Mouse (Mus musculus): Measurements from ENCODE around the gene Apol7a. TPM values are rescaled to one million over a fixed set of nuclear protein-coding genes. Genes with fewer than 3 reads are reported as not detected.
"Not testable (repeated sequence)": the region's sequence is repeated elsewhere in the genome, so short reads cannot be mapped to it uniquely, and the experiment has no call there.

Gene Apol7a
- polyA plus RNA-seq, 1 experiment from 2014 or later, result not detected

- not testable (repeated sequence) for H3K4me3 ChIP-seq (replicated peaks); H3K4me1 ChIP-seq; H3K36me3 ChIP-seq (replicated peaks); H3K27me3 ChIP-seq; ATAC-seq (ENCODE audit: low FRiP score); H3K9ac ChIP-seq; H3K4me2 ChIP-seq; H3K9me3 ChIP-seq; H3K27ac ChIP-seq
- WGBS, result 80% methylated on average over 11 of the region's 11 CpGs
These were observed 1.3 kb downstream of the Apol7a start for GRCm38 (mm10) chr15:77397450-77398132.

- H3K27ac ChIP-seq; H3K4me2 ChIP-seq; H3K4me3 ChIP-seq (replicated peaks); H3K4me1 ChIP-seq; H3K9ac ChIP-seq; H3K36me3 ChIP-seq (replicated peaks); H3K27me3 ChIP-seq; ATAC-seq (ENCODE audit: low FRiP score); H3K9me3 ChIP-seq: not testable (repeated sequence)
- 75% methylated on average over 3 of the region's 3 CpGs for WGBS
These were observed 5.1 kb downstream of the Apol7a start for GRCm38 (mm10) chr15:77393832-77394231.

- 91% methylated on average over 2 of the region's 2 CpGs for WGBS
- no peaks in the 10 kb centered on the region for H3K36me3 ChIP-seq (replicated peaks)
- ATAC-seq (ENCODE audit: low FRiP score), result no peak
- H3K9ac ChIP-seq, result no peak overlapping the region
- H3K4me3 ChIP-seq (replicated peaks), result no peak overlapping the region
- H3K27ac ChIP-seq, result no peak overlapping the region
- no peak overlapping the region for H3K4me2 ChIP-seq
- H3K27me3 ChIP-seq, result no peaks in the 10 kb centered on the region
- H3K4me1 ChIP-seq, result no peaks in the 10 kb centered on the region
- H3K9me3 ChIP-seq, result no peaks in the 10 kb centered on the region
These were observed 11.4 kb downstream of the Apol7a start for GRCm38 (mm10) chr15:77387462-77387861.

- Histone ChIP-seq H3K27me3 (no peaks in the 10 kb centered on the region), H3K9me3 (no peaks in the 10 kb centered on the region), H3K4me2 (no peak overlapping the region), H3K4me3 (replicated peaks) (no peak overlapping the region), H3K27ac (no peak overlapping the region), H3K36me3 (replicated peaks) (no peaks in the 10 kb centered on the region), H3K4me1 (no peaks in the 10 kb centered on the region), H3K9ac (no peak overlapping the region)
- no peak for ATAC-seq (ENCODE audit: low FRiP score)
- 94% methylated on average over 7 of the region's 7 CpGs for WGBS
These were observed 14.4 kb downstream of the Apol7a start for GRCm38 (mm10) chr15:77384340-77385030.

GRCm38 (mm10) chr15:77382880-77383279, 16.0 kb downstream of the Apol7a start:
- H3K36me3 ChIP-seq (replicated peaks), result no peaks in the 10 kb centered on the region
- H3K9ac ChIP-seq, result no peak overlapping the region
- no peaks in the 10 kb centered on the region for H3K27me3 ChIP-seq
- H3K4me3 ChIP-seq (replicated peaks), result no peak overlapping the region
- H3K4me2 ChIP-seq, result no peak overlapping the region
- H3K27ac ChIP-seq, result no peak overlapping the region
- no peaks in the 10 kb centered on the region for H3K9me3 ChIP-seq
- H3K4me1 ChIP-seq, result no peaks in the 10 kb centered on the region
- ATAC-seq (ENCODE audit: low FRiP score), result no peak
- WGBS, result 59% methylated on average over 1 of the region's 1 CpGs

- Histone ChIP-seq H3K27me3 (no peaks in the 10 kb centered on the region), H3K4me1 (no peaks in the 10 kb centered on the region), H3K36me3 (replicated peaks) (no peaks in the 10 kb centered on the region), H3K4me2 (no peak overlapping the region), H3K9ac (no peak overlapping the region), H3K4me3 (replicated peaks) (no peak overlapping the region), H3K27ac (no peak overlapping the region), H3K9me3 (no peaks in the 10 kb centered on the region)
- no peak for ATAC-seq (ENCODE audit: low FRiP score)
- WGBS, result 86% methylated on average over 10 of the region's 11 CpGs
These were observed 16.5 kb downstream of the Apol7a start for GRCm38 (mm10) chr15:77382271-77382850.

- H3K4me1 ChIP-seq, result no peaks in the 10 kb centered on the region
- H3K4me3 ChIP-seq (replicated peaks), result no peak overlapping the region
- no peaks in the 10 kb centered on the region for H3K9me3 ChIP-seq
- no peak for ATAC-seq (ENCODE audit: low FRiP score)
- no peak overlapping the region for H3K27ac ChIP-seq
- no peak overlapping the region for H3K9ac ChIP-seq
- H3K36me3 ChIP-seq (replicated peaks), result no peaks in the 10 kb centered on the region
- no peak overlapping the region for H3K4me2 ChIP-seq
- WGBS, result 79% methylated on average over 6 of the region's 6 CpGs
- H3K27me3 ChIP-seq, result no peaks in the 10 kb centered on the region
These were observed 17.4 kb downstream of the Apol7a start for GRCm38 (mm10) chr15:77381481-77381880.

- no peak for ATAC-seq (ENCODE audit: low FRiP score)
- no peak overlapping the region for H3K4me2 ChIP-seq
- H3K36me3 ChIP-seq (replicated peaks), result no peaks in the 10 kb centered on the region
- no peak overlapping the region for H3K27ac ChIP-seq
- H3K4me3 ChIP-seq (replicated peaks), result no peak overlapping the region
- H3K9me3 ChIP-seq, result no peaks in the 10 kb centered on the region
- H3K27me3 ChIP-seq, result no peaks in the 10 kb centered on the region
- H3K4me1 ChIP-seq, result no peaks in the 10 kb centered on the region
- H3K9ac ChIP-seq, result no peak overlapping the region
- WGBS, result 45% methylated on average over 4 of the region's 4 CpGs
These were observed 19.0 kb downstream of the Apol7a start for GRCm38 (mm10) chr15:77379921-77380320.

GRCm38 (mm10) chr15:77377419-77377818, 21.5 kb downstream of the Apol7a start:
- no peaks in the 10 kb centered on the region for H3K36me3 ChIP-seq (replicated peaks)
- H3K9me3 ChIP-seq, result no peaks in the 10 kb centered on the region
- H3K27ac ChIP-seq, result no peak overlapping the region
- H3K4me1 ChIP-seq, result no peaks in the 10 kb centered on the region
- H3K27me3 ChIP-seq, result no peaks in the 10 kb centered on the region
- no peak for ATAC-seq (ENCODE audit: low FRiP score)
- H3K4me3 ChIP-seq (replicated peaks), result no peak overlapping the region
- H3K9ac ChIP-seq, result no peak overlapping the region
- 95% methylated on average over 4 of the region's 4 CpGs for WGBS
- no peak overlapping the region for H3K4me2 ChIP-seq

GRCm38 (mm10) chr15:77376920-77377319, 22.0 kb downstream of the Apol7a start:
- 91% methylated on average over 7 of the region's 7 CpGs for WGBS
- H3K4me1 ChIP-seq, result no peaks in the 10 kb centered on the region
- H3K27me3 ChIP-seq, result no peaks in the 10 kb centered on the region
- H3K4me3 ChIP-seq (replicated peaks), result no peak overlapping the region
- no peak overlapping the region for H3K27ac ChIP-seq
- H3K36me3 ChIP-seq (replicated peaks), result no peaks in the 10 kb centered on the region
- H3K9me3 ChIP-seq, result no peaks in the 10 kb centered on the region
- H3K4me2 ChIP-seq, result no peak overlapping the region
- no peak overlapping the region for H3K9ac ChIP-seq
- no peak for ATAC-seq (ENCODE audit: low FRiP score)

- peaks cover 28% of the 10 kb centered on the region for H3K4me1 ChIP-seq
- H3K9me3 ChIP-seq, result no peaks in the 10 kb centered on the region
- H3K27ac ChIP-seq, result no peak overlapping the region
- H3K9ac ChIP-seq, result no peak overlapping the region
- no peak for ATAC-seq (ENCODE audit: low FRiP score)
- no peak overlapping the region for H3K4me2 ChIP-seq
- no peaks in the 10 kb centered on the region for H3K36me3 ChIP-seq (replicated peaks)
- no peaks in the 10 kb centered on the region for H3K27me3 ChIP-seq
- 92% methylated on average over 8 of the region's 8 CpGs for WGBS
- H3K4me3 ChIP-seq (replicated peaks), result no peak overlapping the region
These were observed 28.3 kb downstream of the Apol7a start for GRCm38 (mm10) chr15:77370588-77370987.

- no peaks in the 10 kb centered on the region for H3K36me3 ChIP-seq (replicated peaks)
- H3K27ac ChIP-seq, result no peak overlapping the region
- H3K9ac ChIP-seq, result no peak overlapping the region
- H3K9me3 ChIP-seq, result no peaks in the 10 kb centered on the region
- peaks cover 28% of the 10 kb centered on the region for H3K4me1 ChIP-seq
- H3K27me3 ChIP-seq, result no peaks in the 10 kb centered on the region
- no peak overlapping the region for H3K4me3 ChIP-seq (replicated peaks)
- WGBS, result 93% methylated on average over 21 of the region's 21 CpGs
- ATAC-seq (ENCODE audit: low FRiP score), result no peak
- H3K4me2 ChIP-seq, result no peak overlapping the region
These were observed 28.9 kb downstream of the Apol7a start for GRCm38 (mm10) chr15:77369981-77370380.
